Mouse (Mus musculus) heart, postnatal 14 days (tissue): ENCODE measurements around the gene Selenov. TPM values are rescaled to one million over a fixed set of nuclear protein-coding genes. Genes with fewer than 3 reads are reported as not detected.

Source experiments
- total RNA-seq, 2 experiments: library from RNA; stranded (reverse); gene quantifications; 2 replicates each; pipeline ENCODE4 v1.2.3; 2021

Gene Selenov
- total RNA-seq, 2 experiments from 2014 or later, result not detected

Other genes with a start within 250 kb of the Selenov start
- gene Psmc4, start 241.1 kb downstream of the Selenov start, total RNA-seq, result 100 to 1,000 TPM; 102 to 105 TPM
- 1 to 10 TPM in 1 of 2 experiments, under 1 TPM in 1; 0.14 to 2.0 TPM for gene Fcgbp, start 219.9 kb downstream of the Selenov start, total RNA-seq
- under 1 TPM in 1 of 2 experiments, not detected in 1; 0.02 TPM for gene 9530053A07Rik, start 161.7 kb downstream of the Selenov start, total RNA-seq
- 10 to 100 TPM; 31.2 to 37.7 TPM for gene Fbl, start 121.5 kb downstream of the Selenov start, total RNA-seq
- gene Dyrk1b, start 111.7 kb downstream of the Selenov start, total RNA-seq, result 10 to 100 TPM; 37.4 to 40.8 TPM
- 10 to 100 TPM; 10.7 to 11.9 TPM for gene Eid2, start 23.3 kb downstream of the Selenov start, total RNA-seq
- 1 to 10 TPM; 8.0 to 9.4 TPM for gene Eid2b, start 13.4 kb downstream of the Selenov start, total RNA-seq
- not detected for gene Dll3, start 11.1 kb upstream of the Selenov start, total RNA-seq
- gene Timm50, start 20.9 kb upstream of the Selenov start, total RNA-seq, result 10 to 100 TPM; 47.9 to 57.3 TPM
- gene Supt5, start 47.6 kb upstream of the Selenov start, total RNA-seq, result 10 to 100 TPM; 55.6 to 58.4 TPM
- 100 to 1,000 TPM; 540 to 612 TPM for gene Rps16, start 59.5 kb upstream of the Selenov start, total RNA-seq
- gene Plekhg2, start 81.4 kb upstream of the Selenov start, total RNA-seq, result 10 to 100 TPM; 32.1 to 32.5 TPM
- gene Zfp36, start 89.1 kb upstream of the Selenov start, total RNA-seq, result 10 to 100 TPM; 25.7 to 27.6 TPM
- gene Med29, start 101.5 kb upstream of the Selenov start, total RNA-seq, result 10 to 100 TPM; 18.4 to 19.9 TPM
- 10 to 100 TPM; 46.2 to 47.7 TPM for gene Paf1, start 101.8 kb upstream of the Selenov start, total RNA-seq
- gene Gmfg, start 146.3 kb upstream of the Selenov start, total RNA-seq, result 10 to 100 TPM in 1 of 2 experiments, 1 to 10 TPM in 1; 8.1 to 18.8 TPM
- 1 to 10 TPM in 1 of 2 experiments, under 1 TPM in 1; 0.69 to 1.1 TPM for gene Lrfn1, start 160.8 kb upstream of the Selenov start, total RNA-seq
- not detected for gene Ifnl2, start 219.3 kb upstream of the Selenov start, total RNA-seq
- gene Ifnl3, start 231.7 kb upstream of the Selenov start, total RNA-seq, result not detected
- gene Sycn, start 249.7 kb upstream of the Selenov start, total RNA-seq, result not detected